Mouse (Mus musculus) urinary bladder, postnatal 25 days (tissue): Measurements from ENCODE around the gene Ankrd66.
"Not testable (repeated sequence)": the region's sequence is repeated elsewhere in the genome, so short reads cannot be mapped to it uniquely, and the experiment has no call there.

Source experiments
- DNase-seq: peaks from one replicate; pipeline ENCODE4 v3.0.0; 2022; ENCODE audit warnings: low spot score

Gene Ankrd66

GRCm38 (mm10) chr17:43536841-43537240 lies 6.6 kb downstream of the Ankrd66 start:
- not testable (repeated sequence) for DNase-seq

DNA sequence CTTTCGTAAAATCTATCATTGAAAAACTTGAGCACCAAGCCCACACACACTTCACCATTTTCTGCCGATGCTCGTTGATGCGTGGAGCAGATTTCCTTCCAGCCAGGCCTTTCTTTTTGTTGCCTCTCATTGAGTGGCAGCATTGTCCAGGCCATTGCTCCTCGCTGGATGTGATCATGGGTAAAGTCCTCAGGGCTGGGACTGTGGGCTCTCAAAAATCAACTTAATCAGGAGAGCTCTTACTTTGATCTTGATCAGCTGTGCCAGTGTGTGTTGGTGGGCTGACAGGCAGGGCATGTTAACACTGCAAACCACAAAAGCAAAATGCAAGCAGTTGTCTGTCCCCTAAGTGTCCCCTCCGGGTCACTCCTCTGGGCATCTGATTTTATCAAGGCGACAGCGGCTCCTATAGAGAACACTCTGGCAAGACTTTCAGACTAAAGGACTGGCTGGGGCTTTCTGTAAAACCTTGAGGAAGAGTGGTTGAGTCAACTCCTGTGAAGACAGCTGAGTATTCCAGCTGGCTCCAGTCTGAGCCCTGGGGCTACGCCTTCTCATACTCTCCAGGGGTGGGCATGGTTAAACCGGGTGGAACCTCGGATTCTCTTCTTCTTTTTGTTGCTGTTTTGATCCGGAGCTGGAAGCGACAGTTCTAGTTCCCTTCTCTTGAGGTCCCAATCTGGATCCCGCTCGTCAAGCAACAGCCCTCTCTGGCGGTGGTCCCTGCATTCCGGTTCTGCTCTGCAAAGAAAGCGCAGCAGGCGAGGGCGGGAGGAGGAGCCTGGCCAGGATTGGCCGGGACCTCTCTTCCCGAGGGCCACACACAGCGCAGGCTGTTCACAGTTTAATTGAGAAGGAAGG lies 8.8 kb downstream of the Ankrd66 start:
- DNase-seq: peak; percentile 32

GRCm38 (mm10) chr17:43531192-43531591 lies 12.2 kb downstream of the Ankrd66 start:
- no peak for DNase-seq

- DNase-seq: no peak
Measured at GRCm38 (mm10) chr17:43530507-43530906, 12.9 kb downstream of the Ankrd66 start.

GRCm38 (mm10) chr17:43520166-43520565 lies 23.3 kb downstream of the Ankrd66 start:
- DNase-seq: no peak

- DNase-seq: peak; percentile 70
Measured at GRCm38 (mm10) chr17:43518644-43519409, 24.6 kb downstream of the Ankrd66 start.

GRCm38 (mm10) chr17:43510782-43511181 lies 32.7 kb downstream of the Ankrd66 start:
- no peak for DNase-seq

DNA sequence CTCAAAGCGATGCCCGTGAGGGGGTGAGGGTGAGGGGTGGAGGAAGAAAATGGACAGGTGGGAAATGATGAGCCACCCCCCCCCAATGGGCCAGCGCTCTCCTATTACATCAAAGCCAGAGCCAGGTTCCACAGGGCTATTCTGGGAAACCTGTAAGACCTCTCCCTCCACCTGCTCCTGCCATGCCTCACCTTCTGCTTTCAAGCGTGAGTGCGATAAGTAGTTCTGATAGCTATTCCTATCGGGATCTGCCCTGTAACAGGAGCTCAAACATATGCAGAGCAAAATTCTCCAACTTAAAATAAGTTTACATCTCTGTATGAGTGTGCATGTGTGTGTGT lies 38.9 kb downstream of the Ankrd66 start:
- no peak for DNase-seq

- DNase-seq: no peak
Measured at GRCm38 (mm10) chr17:43503861-43504593, 39.4 kb downstream of the Ankrd66 start.

DNA sequence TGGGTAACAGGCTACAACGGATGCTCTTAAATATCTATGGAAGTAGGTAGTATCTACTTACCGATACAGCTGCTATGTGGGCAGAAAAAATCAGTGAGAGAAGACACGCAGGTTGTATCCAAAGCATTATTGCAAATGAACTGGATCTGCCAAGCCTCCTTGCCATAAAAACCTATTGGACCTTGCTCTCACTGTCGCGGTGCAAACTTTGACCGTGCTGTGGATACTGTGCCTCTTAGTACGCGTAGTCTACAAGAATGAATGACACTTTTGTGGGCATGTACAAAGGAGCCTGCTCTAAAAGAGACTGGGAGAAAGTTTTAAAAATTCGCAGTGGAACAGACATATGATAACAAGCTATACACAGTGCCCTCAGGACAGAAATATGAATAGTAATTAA lies 40.8 kb downstream of the Ankrd66 start, which contains the start of gene Mep1a:
TSS of gene Mep1a (minus strand) at position 221 of the 400 bp plus-strand sequence.
- no peak for DNase-seq

DNA sequence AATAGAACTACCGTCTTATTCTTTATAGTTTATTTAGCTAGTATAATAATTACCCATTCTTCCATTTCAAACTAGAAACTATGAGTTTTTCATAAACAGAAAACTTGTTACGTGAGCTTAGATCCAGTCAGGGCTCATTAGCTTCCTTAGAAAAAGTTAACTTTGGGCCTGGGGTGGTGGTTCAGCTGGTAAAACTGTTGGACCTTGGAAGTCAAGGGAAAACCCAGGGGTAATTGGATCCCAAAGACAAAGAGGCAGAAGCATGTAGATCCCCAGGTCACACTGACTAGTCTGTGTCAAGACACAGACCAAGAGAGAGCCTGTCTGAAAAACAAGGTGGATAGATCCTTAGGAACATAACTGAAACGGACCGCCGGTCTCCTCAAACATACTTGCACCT lies 41.8 kb downstream of the Ankrd66 start:
- no peak for DNase-seq

- DNase-seq: no peak
Measured at GRCm38 (mm10) chr17:43501223-43501622, 42.2 kb downstream of the Ankrd66 start.

DNA sequence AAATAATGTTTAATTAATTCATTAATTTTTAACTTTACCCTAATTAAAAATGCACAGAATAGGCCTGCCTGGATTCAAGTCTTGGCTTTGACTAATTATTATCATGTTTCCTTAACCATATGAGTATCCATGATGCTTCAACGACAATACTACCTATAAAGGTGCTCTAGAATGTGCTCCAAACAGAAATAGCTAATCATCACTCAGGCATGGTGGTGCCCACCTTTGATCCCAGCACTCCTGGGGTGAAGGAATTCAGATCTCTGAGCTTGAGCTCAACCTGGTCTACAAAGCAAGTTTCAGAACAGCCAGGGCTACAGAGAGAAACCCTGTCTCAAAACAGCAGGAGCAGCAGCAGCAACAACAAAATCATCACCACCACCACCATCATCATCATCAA lies 42.9 kb downstream of the Ankrd66 start:
- DNase-seq: no peak

GRCm38 (mm10) chr17:43497521-43497920 lies 45.9 kb downstream of the Ankrd66 start:
- no peak for DNase-seq

DNA sequence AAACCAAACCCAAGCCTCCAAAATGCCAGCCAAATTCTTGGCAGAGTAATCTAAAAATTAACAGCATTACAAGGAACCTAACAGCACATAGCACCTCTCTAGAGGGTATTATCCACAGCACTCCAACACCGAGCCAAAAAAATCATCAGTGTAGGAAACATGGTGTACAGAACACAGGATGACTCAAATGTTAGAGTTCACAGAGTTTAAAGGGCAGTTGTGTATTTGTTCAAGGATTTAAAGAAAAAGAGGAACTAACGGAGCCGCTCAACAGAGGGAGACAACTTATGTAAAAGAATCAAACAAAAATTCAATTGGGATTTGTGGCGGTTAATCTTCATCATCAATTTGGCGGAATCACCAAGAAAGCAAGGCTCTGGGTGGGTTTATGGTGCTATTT lies 47.9 kb downstream of the Ankrd66 start:
- DNase-seq: no peak

DNA sequence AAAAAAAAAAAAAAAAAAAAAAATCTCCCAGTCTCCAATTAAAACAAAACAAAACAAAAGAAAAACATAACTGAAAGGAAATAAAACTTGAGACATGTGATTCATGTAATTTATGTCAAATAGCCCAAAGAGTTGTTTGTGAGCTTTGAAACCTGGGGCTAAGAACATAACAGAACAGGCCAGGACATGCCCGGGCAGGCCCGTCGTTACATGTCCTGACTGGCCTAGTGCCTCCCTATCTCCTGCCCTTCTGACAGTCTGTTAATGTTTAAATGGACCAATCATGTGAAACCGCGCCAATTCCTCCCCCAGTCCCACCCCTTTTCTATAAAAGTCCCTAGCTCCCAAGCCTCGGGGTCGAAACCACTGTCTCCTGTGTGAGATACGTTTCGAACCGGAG lies 53.1 kb downstream of the Ankrd66 start:
- not testable (repeated sequence) for DNase-seq

DNA sequence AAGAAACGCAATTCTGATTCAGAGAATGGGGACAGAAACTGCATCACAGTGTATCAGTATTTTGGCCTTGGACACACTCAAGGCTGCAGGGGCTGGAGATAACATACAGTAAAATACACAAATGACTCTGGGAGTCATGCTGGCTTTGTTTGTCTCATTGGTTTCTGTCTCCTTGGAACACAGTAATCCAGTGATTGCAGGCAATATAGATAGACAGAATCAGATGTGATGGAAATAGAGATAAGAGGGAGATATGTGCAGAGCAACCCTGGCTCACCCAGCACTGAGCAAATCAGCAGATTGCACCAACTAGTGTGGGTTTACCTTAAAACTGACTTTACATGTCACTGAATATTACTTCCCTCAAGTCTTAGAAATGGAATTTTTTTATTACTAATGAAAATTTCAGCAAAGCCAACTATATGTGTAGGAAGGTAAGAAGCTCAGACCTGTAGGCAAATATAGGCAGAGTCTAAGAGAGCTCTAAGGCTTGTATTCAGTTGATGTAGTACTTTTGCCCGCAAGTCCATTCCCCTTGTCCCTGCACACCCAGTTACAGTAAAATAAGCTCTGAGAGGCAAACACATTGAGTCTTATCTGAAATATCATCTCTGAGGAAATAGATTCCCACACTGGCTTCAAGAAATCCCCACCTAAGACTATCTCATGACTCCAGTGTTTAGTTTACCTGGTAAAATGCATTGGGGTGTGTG lies 54.8 kb downstream of the Ankrd66 start:
- DNase-seq: no peak

- no peak for DNase-seq
Measured at GRCm38 (mm10) chr17:43485982-43486381, 57.5 kb downstream of the Ankrd66 start.
